Mouse (Mus musculus) neural tube, embryonic 10.5 days (tissue): ENCODE results near the gene Tmem151b.

Experiments
- DNase-seq: peaks from one replicate; pipeline ENCODE4 v3.0.0-alpha.2; 2017; ENCODE audit warnings: low spot score; ENCODE audit errors: extremely low spot score

The Tmem151b gene

DNA sequence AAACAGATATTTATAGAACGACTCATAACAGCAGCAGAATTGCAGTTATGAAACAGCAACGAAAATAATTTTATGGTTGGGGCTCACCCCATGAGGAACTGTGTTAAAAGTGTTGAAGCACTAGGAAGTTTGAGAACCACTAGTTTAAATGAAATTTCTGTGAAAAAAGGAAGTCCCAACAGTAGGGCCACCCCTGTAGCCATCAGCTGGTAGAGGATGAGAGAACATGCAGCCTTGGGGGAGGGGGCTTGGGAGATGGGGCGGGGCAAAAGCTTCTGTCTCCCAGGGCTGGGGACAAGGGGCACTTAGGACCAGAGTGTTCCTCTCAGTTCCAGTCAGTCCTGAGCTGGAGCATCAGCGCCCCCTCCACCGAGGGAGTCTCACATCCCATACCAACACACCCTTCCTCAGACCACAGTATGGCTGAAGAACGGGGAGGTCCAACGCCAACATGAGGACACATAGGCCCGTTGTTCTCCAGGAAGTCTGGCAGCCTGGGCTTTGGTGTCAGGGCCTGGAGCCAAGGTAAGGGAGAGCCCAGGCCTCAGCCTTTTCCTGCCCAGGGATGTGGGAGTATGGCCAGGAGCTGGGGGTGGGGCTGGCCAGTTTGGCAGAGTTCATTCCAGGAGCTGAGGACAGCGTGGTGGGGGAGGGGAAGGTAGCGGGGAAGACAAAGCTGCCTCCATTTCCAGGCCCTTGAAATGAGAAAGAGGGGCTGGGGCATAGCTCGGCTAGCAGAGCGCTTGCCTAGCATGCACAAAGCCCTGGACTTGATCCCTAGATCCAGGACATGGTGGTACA is 34.8 kb upstream of the Tmem151b start:
- DNase-seq: no peak

DNA sequence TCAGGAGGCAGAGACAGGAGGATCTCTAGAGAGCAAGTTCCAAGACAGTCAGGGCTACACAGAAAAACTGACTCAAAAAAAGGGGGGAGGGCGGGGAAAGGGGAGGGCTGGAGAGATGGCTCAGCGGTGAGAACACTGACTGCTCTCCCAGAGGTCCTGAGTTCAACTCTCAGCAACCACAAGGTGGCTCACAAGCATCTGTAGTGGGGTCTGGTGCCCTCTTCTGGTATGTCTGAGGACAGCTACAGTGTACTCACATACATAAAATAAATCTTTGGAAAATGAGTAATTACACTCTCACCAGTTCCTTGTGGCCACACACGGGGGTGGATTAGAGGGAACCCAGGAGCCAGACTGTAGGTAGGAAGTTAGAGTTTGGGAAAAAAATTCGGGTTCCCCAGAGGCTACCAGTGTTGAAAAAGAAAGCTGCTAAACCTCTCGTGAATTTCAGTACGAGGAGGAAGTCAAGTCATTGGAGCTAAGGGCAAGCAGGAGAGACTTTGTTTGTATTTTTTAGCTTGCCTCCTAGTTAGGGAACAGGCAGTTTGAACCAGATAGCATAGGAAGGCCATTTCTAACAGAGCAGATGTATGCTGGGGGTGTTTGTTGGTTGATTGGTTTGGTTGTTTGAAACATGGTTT is 33.4 kb upstream of the Tmem151b start:
- DNase-seq: no peak

DNA sequence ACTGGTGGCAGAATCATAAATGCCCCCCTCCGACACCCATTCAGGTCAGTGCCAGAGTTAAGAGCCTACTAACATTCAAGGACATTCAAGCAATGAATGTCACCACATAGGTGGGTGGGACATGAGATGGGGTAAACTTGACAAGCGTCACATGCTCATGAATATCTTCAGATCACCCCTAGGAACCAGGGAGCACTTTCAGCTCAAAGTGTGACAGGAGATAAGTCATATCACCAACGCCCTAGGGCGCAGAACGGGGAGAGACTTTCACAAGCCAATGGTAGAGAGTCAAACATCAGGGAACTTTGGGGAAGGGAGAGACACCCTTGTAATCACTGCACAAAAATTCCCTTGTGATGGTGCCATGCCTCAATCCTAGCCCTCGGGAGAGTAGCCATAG is 32.7 kb upstream of the Tmem151b start:
- no peak for DNase-seq

DNA sequence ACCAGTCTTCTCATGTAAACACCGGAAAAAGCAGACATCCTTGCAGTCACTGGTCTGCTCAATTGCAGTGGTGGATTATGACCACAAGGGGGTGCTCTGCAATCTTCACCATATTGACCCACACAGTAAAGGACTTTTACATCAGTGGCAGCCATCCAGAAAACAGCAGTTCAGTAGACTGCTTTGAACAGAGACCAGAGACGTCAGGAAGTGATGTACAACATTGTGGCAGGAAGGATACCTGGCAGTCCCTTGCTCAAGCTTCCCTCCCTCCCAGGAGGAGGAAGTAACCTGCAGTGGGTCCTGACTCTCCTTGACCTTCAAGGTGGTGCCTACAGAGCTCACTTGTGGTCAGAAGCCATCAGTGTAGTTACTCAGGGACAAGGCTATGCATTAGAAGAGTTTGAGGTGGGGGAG is 32.1 kb upstream of the Tmem151b start:
- peak; percentile 69 for DNase-seq

DNA sequence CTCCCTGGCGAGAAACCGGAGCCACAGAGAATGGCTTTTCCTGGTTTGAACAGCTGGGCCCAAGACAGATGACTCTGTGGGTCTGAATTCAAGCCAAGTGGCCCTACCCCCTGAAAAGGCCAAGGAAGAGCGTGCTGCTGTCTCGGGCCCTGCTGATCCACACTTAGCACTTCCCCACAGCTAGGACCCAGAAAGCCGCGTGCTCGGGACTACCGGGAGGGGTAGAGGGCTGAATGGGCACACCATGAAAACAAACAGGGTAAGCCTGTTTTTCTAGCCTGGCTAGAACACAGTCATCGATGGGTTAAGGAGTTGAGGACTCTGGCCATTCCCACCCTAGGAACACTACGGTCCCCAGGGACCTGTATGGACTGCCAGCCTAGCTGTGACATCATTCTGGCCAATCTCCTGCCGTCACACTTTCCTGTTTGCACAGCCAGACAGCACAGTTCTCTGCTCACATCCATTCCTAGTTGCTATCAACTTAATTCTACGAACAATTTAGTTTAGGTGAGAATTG is 31.5 kb upstream of the Tmem151b start:
- no peak for DNase-seq

DNA sequence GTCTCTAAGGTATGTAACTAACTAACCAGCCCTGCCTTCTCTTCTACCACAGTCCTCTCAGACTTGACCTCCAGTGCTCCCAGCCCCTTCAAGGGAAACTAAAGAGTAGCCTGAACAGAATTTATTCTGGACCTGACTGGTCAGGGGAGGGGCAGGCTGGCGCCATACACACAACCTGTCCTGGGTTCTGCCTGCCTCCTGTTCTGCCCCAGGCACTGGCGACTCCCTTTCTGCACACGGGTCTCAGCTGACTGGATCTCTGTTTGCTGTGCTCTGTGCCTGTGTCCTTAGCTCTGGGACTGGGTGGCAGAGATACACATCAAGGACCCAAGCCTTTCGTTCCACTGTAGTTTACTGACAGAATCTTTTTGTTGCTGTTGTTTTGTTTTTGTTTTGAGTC is 30.1 kb upstream of the Tmem151b start:
- DNase-seq: no peak

DNA sequence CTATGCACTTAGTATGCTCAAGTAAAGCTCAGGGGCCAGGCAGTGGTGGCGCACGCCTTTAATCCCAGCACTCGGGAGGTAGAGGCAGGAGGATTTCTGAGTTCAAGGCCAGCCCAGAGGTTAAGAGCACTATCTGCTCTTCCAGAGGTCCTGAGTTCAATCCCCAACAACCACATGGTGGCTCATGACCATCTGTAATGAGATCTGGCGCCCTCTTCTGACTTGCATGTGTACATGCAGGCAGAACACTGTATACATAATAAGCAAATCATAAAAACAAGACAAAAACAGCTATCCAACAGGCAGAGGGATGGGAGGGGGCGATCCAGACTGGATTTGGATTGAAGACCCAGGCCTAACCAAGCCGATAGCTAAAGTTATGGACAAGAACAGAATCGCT is 29.4 kb upstream of the Tmem151b start:
- no peak for DNase-seq

DNA sequence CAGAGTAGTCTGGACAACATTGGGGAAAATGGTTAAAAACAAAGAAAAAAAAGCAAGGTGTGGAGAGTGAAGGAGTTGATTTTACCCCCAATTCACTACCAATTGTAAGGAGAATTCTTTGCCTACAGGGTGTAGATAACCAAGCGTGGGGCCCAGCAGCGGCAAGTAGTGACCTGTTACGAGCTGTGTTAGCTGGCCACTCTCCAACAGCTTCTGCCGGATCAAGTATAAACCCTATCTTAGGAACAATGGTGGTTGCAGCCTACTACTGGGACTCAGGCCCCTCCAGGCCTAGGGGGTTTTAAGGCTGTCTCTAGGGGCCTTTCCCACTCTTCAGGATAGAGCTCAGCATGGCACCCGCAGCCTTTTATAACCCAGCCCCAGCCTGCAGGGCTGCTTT is 28.8 kb upstream of the Tmem151b start:
- DNase-seq: no peak

DNA sequence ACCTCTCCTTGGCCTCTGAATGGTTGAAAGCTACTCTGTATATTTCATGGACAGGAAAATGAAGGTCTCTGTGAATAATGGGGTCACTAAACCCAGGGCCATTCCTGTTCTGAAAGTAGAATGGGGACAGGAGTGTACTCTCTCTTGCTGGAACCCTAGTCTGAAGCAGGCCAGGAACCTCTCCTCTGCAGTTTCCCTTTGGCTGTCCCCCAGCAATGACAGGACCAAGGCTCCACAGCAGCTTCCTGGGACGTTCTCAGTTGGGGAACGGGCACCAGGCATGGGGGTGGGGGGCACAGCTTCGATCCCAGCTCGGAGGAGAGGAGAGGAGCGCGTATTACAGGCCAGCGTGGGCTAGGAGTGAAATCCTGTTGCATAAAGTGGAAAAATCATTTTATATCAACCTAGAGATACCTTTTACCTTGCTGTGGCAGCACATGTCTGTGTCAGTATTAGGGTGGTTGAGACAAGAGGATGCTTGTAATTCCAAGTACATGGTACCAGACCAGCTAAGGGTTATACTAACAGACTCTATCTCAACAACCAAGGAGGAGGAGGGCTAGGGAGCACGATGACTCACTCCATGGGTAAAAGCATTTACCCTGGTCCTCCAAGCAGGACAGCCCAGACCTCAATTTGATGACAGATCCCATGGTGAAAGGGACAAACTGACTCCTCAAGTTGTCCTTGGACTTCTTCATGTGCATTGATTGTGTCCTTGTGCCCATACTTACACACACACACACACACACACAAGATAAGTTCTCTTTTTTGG is 25.8 kb upstream of the Tmem151b start:
- DNase-seq: no peak

DNA sequence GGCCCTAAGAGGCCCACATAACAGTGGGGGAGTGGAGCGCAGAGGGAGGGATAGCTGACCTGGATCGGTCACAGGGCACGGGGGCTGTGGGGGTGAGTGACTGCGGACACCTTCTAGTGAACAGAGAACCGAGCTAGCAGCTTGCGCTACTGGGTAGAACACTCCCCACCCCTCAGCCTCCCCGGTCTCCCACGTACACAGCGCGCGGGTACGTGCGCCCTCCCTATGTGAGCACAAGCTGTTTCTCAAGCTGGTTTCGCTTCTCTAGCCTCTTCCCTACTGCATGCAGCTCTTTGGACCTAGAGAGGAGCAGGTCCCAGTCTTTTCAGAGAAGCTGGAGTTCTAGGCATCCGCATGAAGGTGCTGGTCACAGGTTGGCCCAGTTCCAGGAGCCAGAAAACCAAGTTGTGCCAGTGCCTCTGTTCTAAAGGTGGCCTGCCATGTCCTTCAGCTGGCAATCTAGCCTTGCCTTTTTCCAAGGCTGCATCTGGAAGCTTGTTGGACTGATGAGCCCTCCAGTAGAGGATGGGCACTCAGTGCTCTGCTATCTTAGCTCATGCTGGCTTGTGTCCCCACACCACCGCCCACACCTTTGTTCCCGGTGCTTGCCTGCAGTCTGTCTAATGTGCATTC is 24.8 kb upstream of the Tmem151b start:
- DNase-seq: peak; percentile 74

DNA sequence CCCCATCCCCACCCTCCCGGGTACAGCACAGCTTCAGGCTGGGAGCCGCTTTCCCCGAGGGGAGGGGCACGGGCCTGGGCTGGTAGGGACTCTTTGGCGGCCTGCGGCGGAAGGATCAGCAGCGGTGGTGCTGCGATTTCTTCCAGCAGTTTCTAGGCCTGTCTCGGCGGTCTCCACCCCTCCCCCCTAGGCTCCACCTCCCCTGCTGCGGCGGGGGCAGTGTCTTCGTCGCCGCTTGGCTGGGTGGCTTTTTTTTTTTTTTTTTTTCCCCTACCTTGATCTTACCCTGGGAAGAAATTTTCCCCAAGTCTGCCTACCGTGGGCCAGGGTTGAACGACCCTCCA is 24.3 kb upstream of the Tmem151b start:
- peak; percentile 97 for DNase-seq

DNA sequence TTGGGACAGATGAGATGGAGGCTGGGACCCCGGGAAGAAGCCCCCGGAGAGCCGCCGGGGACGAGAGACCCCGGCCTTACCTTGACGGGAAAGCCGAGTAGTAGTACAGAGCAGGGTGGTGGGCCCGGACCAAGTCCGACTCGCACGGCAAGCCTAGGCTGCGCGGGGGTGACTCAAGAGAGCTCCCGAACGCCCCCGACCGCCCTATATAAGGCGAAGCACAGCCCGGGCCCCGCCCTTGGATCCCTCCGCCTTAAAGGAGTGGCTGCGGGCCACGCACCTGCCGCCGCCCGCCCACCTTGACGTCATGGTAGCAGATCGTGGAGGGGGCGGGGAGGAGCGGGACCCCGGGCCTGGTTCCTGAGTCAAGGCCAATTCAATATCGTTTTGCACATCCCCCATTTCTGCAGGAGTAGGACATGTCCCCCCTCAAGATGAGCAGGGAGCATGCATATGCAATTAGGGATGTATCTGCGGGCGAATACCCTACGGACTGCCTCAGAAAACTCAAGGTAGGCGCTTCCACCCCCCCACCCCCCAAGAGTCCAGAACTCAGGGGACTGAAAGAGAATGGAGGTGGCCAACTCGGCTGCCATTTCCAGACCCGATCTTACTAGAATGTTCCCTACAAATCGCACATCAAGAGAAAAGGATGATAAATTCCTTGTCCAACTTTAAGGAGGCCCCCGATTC is 23.8 kb upstream of the Tmem151b start, which contains the start of gene Hsp90ab1:
Gene Hsp90ab1 (minus strand): TSS at position 185 of the 693 bp plus-strand sequence.
- DNase-seq: peak; percentile 100

DNA sequence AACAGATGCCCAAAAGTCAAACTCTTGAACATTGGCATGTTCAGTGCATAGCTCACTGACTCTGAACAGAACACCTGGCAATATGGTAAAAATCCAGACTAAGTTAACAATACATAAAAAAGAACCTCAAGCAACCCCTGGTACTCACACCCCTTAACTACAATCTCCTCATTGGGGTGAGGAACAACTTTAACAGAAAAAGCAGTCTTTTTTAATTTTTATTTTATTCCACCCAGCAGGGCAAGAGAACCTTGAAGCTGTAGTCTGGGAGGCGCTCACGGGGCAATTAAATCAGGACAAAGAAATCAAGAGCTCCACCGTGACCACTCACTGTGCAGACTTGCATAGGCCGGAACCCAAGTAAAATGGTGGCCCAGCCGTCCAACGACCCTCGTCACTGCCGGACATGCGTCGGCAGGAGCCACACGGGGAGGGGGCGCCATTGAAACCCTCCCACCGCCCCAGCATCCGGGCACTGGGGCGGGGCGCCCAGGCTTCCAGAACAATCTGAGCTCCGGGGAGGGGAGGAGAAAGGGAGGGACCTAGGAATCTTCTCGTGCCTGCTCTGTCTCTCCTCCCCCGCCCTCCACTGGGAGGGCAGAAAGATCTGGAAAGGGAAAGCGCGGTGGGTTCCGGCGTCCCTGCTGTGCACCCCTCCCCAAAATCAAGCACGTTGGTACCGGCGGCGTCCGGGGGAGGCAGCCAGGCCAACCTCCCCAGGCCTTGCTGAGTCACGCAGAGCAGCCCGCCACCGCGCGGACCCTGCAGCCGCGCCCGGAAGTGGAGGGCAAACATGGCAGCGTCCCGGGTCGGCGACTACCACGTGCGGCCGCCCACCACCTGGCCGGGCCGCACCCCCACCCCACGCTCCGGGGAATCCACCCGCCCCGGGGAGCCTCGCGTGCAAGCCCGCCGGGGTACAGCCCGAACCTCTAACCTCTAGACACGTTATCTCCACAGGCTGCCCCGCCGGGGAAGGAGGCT is 22.9 kb upstream of the Tmem151b start:
- peak; percentile 88 for DNase-seq

DNA sequence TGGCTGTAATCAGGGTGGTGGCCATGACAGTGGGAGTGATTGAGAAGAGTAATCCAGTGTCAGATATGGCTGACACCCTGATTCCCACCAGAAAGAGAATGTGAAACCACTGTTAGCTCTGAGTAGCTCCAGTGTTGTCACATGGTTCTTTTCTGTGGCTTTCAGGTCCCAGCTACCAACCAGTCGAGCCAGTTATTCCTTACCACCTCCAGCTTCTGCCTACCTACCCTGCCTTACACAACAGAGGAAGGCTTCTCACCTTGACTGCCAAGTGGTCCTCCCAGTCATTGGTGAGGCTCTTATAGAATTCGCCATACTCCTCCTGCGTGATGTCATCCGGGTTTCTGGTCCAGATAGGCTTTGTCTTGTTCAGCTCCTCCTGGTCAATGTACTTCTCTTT is 20.5 kb upstream of the Tmem151b start:
- DNase-seq: no peak

DNA sequence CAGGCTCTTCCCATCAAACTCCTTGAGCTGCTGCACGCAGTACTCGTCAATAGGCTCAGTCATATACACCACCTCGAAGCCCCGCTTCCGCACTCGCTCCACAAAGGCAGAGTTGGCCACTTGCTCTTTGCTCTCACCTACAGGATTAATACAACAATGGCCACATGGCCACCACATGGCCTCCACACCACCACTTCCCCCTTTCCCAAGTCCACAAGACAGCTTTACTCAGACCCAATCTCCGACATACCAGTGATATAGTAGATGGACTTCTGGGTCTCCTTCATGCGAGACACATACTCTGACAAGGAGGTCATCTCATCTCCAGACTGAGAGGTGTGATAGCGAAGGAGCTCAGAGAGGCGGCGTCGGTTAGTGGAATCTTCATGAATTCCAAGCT is 19.5 kb upstream of the Tmem151b start:
- no peak for DNase-seq

DNA sequence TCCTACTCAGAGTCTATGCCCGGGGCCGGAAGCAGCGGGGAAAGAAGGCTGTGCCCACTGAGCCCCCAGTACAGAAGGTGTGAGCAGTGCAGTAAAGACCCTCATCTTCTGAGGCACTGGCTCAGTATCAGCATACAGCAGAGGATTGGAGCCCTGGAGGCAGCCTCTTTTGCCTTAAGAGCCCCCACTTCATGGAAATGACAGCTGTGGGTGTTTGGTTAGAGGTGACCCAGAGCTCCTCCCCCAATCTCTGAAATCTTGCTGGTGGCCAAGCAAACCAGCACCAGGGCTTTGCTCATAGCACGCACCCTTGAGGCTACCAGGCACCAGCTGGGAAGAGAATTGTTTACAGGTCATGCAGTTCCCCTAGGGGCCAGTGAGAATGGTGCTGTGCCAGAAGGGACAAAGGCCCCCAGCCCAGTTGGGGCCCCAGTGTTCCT is 17.7 kb upstream of the Tmem151b start:
- no peak for DNase-seq

DNA sequence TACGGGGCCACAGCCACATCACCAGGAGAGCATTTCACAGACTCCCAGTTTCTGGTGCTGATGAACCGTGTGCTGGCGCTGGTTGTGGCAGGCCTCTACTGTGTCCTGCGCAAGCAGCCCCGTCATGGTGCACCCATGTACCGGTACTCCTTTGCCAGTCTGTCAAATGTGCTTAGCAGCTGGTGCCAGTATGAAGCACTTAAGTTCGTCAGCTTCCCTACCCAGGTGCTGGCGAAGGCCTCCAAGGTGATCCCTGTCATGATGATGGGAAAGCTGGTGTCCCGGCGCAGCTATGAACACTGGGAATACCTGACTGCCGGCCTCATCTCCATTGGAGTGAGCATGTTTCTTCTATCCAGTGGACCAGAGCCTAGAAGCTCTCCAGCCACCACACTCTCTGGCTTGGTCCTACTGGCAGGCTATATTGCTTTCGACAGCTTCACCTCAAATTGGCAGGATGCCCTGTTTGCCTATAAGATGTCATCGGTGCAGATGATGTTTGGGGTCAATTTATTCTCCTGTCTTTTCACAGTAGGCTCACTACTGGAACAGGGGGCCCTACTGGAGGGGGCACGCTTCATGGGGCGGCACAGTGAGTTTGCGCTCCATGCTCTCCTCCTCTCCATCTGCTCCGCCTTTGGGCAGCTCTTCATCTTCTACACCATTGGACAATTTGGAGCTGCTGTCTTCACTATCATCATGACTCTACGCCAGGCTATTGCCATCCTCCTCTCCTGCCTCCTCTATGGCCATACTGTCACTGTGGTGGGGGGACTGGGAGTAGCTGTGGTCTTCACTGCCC is 17.1 kb upstream of the Tmem151b start:
- DNase-seq: peak; percentile 49

DNA sequence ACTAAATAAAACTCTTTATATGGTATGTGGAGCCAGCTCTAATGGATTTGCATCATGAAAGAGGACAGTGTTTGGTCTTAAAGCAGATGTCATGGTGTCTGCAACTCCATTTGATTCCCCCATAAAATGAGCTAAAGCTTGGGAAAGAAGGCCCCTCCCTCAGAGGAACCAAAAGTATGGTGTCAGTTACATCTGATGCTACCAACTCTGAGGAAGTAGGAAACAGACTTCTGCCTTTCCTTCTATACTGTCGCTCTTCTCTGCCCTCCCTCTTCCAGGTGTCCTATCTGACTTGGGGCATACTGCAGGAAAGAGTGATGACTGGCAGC is 16.5 kb upstream of the Tmem151b start:
- DNase-seq: no peak

DNA sequence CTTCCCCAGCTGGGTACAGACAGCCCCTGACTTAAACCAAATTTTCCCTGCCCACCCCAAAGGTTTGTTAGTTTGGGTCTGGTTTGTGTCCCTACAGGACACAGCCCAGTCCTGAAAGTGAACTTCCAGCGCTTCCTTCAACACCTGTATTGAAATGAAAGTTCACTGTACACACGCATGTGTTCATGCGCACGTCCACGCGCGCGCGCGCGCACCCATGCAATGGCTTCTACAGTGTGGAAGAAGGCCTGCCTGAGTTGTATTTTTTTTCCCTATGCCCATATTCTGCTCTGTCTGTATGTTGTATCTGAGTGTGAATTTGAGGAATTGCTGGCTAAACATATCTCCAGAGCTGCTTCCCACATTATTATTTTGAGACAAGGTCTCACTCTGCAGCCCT is 15.6 kb upstream of the Tmem151b start:
- DNase-seq: no peak
